Mouse (Mus musculus) erythroid progenitor cell, adult 5-6 weeks (primary cell): ENCODE measurements at regions not wholly inside any gene's neighbourhood (a gene's known extent, or its start where the extent isn't known, plus 50 kb on each side); places are given as distances from the start of the nearest gene placed in this dataset.

ENCODE experiments used
- ATAC-seq: replicated peaks from 2 replicates; pipeline ENCODE4 v1.8.0; 2016; ENCODE audit warnings: moderate number of reproducible peaks, mild to moderate bottlenecking, moderate TSS enrichment, inconsistent platforms; ENCODE audit not compliant: poor library complexity, low FRiP score, severe bottlenecking

DNA sequence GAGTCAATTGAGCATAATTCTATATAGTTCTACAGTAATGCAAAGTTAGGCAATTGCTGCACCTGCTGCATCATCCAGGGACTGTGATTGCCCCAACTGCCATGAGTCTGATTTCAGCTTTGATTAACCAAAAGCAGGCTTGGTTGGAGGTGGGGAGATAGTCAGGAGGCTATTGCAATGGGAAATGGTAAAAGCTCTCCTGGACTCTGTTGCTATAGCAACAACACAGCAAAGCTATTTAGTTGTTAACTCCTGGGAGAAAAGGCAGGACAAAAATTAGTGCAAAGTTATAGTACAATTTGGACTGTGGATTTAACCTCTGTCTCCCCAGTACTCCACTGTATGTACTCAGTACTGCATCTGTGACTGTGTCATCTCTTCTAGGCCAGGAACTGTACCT lies 51.7 kb upstream of the Rasgrf1 start:
- no peak for ATAC-seq

DNA sequence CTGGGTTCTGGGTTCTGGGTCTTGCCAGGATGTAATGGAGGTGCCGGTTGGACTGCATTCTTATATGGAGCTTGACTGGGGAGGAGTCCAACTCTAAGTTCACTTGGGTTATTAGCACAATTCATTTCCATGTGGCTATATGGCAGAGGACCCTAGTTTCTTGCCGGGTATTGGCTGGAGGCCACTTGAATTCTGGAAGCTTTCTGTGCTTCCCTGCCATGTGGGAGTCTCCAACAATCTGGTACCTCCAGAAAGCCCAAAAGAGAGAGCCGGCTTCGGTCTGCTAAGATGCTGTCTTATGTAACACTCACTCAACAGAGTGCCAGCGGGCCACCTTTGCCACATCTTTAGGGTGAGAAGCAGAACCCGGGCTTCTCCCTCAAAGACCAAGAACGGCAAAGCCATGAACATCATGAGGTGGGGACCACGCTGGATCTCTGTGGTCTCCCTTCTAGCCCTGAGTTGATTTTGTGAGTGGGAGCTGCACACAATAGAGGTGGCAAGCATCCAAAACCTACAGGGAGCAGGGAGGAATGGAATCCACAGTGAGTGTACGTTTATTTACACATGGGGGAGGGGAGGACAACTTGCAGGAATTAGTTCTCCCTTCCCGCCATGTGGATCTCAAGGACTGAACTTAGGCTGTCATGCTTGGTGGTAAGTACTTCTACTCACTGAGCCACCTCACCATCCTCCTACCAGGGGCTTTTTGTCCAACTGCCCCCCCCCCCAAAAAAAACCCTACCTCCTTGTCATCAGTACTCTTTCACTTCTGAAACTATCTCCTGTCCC lies 59.0 kb upstream of the Rasgrf1 start:
- ATAC-seq = no peak

DNA sequence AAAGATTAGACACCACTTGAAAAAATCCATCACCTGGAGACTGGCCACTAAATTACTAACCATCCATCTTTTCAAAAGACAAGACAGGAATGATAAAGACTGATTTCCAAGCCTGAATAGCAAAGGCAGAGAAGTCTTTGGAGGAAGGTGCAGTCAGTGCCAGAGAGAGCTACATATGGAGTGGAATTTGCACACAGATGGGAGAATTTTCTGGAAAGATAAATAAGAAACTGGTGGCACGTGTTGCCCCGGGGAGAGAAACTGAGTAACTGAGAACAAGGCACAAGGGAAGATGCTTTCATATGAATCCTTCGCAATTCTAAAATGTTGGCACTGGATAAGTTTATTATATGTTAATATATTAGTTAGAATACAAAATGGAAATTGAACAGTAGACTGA lies 59.8 kb upstream of the Rasgrf1 start:
- no peak for ATAC-seq

DNA sequence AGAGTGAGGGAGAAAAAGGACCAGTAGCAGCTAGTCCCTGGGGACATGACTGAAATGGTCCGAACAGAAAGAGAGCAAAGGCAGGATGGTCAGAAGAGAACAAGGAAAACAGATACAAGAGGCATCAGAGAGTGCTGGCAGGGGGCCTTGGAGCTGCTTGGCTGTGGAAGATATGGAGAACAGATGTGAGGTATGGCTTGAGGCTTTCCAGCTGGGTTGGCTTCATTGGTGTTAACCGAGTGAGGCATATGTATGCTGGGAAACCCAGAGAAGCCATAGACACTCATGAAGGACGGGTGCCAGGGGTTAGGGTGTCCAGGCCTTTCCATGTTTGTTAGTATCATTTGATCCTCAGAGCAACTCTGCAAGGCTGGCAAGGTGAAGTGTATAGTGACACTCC lies 61.1 kb upstream of the Rasgrf1 start:
- no peak for ATAC-seq

DNA sequence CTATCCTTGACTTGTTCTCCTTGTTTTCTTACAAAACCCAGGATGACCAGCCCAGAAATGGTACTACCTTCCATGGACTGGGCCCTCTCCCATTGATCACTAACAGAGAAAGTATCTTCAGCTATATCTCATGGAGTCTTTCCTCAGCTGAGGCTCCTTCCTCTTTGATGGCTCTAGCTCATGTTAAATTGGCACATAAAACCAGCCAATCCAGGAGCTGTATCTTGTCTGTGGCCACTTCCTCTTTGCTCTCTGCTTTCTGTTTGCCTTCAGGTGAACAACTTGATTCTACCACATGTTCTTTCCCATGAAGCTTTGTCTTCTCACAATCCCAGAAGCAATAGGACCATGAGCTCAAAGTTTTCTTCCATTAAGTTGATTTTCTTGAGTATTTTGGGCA lies 62.7 kb upstream of the Rasgrf1 start:
- no peak for ATAC-seq

DNA sequence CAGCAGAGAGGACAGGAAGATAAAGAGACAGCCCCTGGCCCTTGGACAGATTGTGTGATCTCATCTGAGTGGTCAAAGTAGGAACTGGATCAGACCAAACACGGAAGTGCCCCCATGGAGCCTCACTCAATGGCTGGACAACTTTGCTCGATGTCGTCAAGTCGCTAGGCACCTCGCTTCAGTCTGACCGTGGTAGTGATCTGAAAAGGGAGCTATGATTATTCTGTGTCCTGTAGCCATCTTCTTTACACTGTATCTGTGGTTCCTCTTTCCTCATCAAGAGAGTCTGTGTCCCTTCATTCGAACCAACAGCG lies 67.0 kb upstream of the Rasgrf1 start:
- ATAC-seq = no peak

DNA sequence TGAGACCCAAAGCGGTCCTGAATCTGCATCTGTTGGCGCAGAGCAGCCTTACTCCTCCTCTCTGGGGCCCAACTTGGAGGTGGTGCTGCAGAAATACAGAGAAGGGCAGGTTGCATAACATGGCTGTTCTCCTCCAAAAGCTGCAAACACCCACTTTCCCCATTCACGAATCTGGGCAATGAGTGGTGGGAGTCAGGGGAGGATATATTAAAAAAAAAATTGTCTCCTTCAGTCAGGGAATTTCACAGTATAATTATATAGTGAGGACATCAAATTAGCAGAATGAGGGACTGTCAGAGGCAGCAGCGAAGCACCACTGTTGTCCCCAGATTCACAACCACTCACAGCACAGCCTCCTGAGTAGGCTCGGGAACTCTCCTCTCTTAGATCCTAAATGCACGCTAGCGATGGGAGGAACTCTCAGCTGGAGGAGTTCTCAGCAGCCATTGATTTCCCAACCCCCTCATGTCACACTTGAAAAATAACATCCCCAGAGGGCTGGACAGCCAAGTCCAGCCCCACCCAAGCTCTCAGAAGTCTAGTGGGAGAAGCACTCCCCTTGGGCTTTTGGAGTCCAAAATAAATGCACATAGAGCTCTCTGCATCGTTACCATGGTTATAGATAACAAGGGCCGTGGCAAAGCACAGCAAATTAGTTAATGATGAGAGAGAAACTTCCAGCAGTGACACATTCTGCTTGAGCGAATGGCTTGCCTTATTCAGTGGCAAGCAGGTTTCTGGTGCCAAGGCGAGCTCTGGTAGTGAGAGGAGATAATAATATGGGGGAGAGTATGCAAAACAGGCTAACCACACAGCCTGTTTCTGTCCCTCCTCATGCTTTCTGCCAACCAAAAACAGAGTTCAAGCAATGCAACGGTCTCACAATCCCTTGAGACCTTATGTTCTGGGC lies 67.6 kb upstream of the Rasgrf1 start:
- no peak for ATAC-seq

DNA sequence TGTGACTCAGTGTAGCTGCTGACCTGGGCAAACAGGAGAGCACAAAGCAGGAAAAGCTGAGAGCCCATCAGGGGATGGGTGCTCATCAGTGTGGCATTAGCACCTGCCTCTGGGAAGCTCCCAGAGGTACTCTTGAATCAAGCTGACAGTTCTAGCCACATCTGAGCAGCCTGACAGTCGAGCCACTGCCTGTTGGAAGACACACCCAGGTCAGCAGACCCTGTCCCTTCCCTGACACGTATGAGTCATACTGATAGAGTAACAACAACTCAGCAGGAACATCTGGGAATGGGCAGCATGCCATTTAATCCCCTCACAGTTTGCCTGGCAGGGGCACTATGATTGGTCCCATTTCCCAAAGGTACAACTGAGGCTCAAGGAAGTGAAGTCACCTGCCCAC lies 68.3 kb upstream of the Rasgrf1 start:
- ATAC-seq = no peak

DNA sequence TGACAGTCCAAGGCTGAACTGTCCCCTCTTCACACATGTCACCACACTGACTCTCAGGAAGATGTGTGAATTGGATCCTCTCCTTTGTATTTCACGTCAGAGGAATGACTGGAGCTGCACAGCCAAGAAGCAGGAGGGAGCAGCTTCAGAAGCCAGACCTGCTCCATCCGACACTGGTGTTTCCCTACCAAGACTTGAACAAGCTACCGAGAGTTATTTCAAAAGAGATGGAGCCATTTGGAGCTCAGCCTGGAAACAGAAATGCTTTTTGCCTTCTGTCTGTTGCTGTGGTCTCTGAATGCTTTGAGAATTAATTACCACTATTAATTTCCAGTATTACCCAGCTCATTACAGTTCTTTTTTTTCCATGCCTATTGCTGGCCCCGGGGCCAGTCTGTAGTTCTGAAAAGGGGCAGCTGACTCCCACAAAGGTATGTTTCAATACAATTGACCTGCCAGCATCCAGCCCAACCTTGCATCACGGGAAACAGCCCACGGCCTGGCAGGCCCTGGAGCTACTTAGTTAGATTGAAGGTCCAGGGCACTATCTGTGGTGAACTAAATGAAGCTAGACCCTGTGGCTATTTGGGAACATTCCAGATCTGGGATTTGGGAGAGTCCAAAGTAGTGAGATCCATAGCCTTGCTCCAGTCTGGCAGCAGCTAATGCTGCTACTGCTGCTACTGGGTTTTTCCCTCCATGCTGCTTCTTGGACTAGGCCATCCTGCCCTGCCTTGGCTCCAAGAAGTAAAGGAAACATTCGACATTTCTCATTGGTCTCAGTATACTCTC lies 73.1 kb upstream of the Rasgrf1 start:
- ATAC-seq = no peak

DNA sequence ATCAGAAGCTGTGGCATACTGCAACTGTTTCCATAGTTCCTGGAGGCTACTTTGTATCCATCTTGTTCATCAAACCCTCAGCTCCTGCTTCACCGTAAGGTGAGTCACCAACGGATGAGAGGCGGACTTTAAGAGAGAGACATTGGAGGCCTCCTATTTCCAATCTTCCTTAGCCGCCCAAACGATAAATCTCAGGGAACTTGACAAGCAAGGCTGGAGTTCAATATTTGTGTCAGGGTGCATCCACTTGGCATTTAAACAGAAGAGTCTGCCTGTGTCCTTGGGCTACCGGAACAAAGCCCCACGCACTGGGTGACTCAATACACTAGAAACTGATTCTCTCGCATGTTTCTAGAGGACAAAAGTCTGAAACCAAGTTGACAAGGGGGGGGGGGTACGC lies 76.1 kb upstream of the Rasgrf1 start:
- no peak for ATAC-seq

DNA sequence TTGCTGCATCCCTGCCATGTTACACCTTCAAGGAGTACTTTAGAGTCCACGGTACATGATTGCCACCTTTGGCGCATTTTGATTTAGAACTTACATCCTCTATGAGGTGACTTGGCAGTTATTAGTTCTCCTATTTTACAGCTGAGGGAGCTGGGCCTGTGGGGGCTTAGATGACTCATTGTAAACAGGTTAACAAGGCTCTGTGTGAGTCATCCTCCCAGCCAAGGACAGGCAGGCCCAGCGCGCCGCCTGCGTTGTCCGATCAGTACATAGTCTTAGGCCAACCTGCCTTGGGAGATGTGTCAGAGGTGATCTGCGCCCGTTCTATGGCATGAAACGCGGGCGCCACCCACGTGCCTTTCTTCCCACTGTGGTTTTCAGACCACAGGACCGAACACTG lies 77.9 kb upstream of the Rasgrf1 start:
- no peak for ATAC-seq

DNA sequence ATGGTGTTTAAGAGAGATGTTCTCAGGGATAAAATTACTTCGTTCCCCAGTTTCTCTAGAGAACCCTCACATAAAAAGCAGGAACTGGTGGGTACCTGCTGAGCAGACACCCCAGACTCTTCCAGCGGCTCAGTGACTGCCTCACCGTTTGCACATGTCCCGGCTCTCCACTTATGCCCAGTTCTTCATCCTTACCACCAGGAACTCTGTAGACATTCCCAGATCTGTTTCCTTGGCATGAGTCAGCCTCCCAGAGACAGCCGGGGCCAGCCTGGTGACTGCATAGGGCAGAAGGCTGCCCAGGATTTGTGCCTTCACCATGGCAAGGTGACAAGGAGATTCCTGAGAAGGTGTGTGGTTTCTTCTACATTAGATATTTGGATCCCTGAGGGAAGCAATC lies 81.6 kb upstream of the Rasgrf1 start:
- no peak for ATAC-seq

DNA sequence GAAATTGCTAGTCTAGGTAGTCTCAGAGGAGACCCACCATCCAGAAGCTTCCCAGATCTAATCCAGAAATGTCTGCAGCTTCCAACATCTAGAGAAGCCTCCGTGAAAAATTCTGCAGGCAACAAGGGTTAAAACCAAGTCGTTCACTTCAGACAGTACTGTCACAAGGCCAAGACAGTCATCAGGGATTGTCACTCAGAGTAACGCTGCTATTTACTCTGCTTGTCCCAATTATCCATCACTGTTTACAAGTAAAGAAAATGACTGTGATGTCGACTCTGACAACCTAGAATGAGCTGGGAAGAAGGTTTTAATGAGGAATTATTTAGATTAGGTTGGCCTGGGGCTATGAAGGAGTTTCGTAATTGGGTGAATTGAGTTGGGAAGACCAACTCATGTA lies 82.1 kb upstream of the Rasgrf1 start:
- ATAC-seq = no peak

DNA sequence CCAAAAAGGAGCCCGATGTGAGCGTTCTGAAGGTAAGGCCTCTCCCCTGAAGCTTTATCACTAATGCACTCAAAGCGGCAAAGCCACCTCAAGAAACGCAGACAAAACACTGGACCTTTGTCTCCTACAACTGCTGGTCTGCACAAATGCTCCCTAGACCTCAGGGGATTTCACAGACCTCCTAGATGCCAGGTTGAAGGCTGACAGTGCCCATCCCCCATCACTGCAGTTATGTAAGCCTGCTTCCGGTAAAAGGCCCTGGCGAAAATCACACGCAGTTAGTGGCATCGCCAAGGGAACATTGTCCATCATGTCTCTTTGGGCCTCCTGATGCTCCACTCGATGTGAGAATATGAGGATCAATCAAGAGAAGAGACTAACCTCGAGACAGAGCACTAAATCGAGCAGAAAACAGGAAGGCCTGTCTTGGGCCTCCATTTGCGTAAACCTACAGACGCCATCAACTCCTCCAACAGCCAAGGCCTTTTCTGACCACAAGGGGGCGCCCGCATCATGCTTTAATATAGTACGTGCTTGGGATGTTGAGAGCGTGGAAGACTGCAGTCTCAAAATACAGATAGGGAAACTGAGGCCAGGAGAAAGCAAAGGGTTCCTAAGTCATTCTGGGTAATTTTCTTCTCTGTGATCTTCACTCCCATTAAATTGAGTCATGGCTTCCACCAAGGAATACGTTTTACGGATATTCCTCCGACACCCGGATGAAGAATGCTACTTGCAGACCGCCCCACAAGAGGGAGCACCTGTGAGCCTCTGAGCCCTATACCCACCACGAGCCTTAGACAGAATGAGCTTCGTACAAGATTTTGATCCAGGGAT lies 82.8 kb upstream of the Rasgrf1 start:
- peak; percentile 59 for ATAC-seq

DNA sequence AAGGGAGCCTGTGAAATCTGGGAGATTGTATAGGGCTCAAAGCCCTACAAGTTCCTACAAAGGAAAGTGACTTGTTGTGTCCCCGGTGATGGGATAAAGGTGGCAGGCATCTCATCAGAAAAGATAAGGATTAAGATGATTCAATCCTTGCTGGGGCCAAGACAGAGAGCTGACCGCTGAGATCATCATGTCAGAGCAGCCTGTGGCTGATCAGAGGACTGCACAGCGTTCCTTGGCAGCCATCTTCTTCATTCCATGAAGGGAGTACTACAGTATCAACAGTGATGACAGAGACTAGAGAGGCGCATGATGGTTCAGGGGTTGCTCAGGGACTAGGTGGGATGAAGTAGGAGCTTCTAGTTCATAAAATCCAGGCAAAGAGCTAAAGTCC lies 83.6 kb upstream of the Ankrd34c start:
- ATAC-seq = no peak

DNA sequence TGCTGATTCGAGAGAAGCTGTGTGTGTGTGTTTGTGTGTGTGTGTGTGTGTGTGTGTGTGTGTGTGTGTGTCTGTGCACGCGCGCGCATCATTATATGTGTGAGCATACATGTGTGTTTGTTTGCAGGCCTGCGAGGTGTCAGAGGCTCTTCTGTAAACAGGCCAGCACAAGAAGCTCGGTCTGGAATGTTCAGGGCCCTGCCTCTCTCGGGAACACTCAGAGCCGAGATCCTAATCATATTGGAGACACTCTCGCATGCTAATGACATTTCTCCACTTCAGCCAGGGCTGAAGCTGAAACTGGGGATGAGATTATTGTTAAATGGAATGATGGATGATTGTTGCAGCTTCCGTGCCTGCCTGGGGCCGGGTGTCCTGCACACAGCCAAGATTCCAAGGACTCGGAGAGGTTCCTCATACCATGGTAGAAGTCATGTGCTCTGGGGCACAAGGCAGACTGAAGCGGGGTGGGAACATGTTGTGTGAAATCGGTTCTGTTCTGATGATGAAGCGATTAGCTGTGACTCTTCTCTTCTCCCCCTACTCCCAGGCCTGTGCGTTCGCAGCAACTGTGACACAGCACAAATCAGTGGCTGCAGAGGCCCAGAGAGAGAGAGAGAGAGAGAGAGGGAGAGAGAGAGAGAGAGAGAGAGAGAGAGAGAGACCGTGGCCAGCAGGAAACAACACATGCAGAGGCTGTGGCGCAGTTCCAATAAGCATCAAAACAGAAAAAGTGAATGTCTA lies 83.0 kb upstream of the Ankrd34c start:
- ATAC-seq = no peak

DNA sequence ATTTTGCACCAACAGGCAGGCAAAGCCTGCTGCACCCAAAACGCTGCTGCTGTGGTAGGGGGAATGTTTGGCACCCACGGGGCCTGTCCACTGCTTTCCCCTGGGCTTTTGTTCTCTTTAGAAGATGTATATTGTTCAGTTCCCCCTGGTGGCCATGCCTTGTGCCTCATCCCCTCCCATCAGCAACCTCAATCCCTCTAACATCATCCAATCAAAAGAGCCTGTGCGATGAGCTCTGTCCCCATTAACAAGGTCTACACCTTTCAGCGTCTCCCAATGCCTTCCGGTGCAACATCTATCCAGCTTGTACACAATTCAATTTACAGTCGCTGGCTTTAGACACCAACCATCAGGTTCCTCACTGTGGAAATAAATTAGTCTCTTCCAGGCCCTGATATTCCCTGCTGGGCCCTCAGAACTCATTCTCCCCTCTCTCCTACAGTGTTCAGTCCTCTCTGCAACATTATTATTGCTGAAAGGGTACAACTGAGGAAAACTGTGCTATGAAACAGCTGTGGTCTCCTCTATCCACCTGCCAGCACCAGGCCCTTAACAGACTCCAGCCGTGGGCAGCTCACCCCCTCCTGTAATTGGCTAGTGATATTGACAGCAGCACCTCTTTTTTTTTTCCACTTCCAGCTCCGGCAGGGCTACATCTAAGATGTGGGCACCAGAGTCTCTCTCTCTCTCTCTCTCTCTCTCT lies 75.5 kb upstream of the Ankrd34c start:
- ATAC-seq = no peak

DNA sequence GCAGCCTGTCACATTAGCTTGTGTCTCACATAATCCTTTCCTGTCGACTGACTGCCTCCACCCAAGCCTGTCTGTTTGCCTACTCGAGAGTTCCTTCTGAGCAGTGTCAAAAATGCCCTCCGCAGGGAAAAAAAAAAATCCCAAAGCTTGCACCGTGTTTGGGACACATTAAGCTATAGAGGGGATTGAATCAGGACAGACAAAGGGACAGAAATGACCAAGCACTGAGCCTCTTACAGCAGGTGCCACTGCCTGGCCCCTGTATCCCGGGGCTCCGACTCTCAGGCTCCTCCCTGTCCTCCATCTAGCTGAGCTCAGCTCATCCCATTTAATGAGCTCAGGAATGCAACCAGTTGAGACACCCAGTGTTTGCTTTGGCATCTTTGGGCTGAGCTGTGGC lies 69.1 kb upstream of the Ankrd34c start:
- no peak for ATAC-seq

DNA sequence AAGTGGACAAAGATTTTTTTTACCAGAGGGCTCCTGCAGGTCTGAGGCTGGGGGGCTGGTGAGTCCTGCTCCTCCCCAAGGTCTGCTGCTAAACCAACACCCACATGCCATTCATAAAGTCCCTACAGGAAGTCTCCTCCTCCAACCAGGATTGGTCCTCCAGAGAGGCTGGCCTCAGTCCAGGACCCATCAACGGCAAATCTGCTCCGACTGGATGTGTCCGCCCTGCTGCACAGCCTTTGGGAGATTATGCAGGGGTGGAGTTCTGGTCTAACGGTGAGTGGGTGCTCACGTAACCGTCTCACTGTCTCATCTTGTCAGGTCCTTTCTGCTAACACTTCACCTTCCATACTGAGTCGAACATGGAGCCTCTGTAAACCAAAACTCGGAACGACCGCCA lies 64.4 kb upstream of the Ankrd34c start:
- no peak for ATAC-seq
